Mouse (Mus musculus) heart, adult 11 months (tissue): Measurements from ENCODE around the gene Cd101.

ENCODE experiments used
- DNase-seq: peaks from one replicate; pipeline ENCODE4 v3.0.0; 2022

Gene Cd101

DNA sequence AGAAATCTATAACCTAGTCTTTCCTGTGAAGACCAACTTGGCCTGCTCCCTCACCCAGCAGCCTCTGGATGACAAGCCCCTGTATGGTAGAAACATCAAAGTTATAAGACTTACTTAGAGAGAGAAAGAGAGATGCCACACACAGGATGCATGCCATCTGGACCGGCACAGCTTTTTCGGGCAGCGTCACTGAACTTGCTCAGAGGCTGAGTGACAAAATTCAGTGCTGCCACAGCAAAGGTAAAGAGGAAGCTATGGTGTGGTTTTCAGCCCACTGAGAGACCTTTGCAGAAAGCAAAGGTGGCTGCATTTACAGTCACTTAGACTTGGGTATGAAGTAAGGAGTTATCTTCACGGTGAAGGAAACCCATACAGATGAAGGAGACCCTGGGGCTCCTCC, at the start of gene Cd101:
Cd101 (minus strand) TSS at position 218 of the 400 bp plus-strand sequence.
- DNase-seq, result no peak

GRCm38 (mm10) chr3:101078344-101078743, 49.0 kb upstream of the Cd101 start:
- peak; percentile 97 for DNase-seq

GRCm38 (mm10) chr3:101077710-101078100, 48.3 kb upstream of the Cd101 start:
- no peak for DNase-seq

DNA sequence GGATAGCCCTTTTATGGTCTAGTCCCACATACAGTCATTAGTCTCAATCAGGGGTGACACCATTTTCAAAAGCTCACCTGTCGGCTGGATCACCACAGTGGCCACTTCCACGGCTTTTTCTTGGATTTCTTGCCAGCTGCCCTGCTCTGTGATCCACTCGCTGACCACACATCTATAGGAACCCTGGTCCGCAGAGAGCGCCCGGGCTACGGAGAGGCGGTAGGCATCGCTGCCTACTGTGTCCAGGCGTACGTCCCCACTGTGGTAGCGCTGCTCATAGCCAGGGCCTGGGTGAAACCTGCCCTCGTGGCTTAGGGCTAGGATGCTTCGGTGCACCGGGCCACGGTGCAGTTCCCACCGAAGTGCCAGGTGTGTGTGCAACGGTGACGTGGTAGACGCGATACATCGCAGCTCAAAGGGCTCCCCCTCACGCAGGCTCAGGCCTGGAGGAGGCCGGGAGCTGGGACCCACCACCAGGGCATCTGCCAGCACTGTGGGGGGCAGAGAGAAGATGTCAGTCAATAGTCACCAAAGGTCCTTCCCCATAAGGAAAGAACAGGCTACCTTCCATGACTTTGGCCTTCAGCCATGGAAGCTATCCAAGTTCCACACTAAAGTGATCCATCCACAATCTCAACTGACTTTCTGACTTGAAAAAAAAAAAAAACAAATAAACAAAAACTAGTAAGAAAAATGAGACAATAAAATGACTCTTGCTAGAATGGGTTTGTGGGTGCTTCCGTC, 47.8 kb upstream of the Cd101 start:
- peak; percentile 92 for DNase-seq

- DNase-seq, result peak; percentile 90
Observed at GRCm38 (mm10) chr3:101075866-101076265, 46.5 kb upstream of the Cd101 start.

GRCm38 (mm10) chr3:101073384-101073783, 44.0 kb upstream of the Cd101 start:
- no peak for DNase-seq

- no peak for DNase-seq
Observed at GRCm38 (mm10) chr3:101072506-101073215, 43.3 kb upstream of the Cd101 start.

GRCm38 (mm10) chr3:101071576-101071975, 42.2 kb upstream of the Cd101 start:
- DNase-seq, result no peak

DNA sequence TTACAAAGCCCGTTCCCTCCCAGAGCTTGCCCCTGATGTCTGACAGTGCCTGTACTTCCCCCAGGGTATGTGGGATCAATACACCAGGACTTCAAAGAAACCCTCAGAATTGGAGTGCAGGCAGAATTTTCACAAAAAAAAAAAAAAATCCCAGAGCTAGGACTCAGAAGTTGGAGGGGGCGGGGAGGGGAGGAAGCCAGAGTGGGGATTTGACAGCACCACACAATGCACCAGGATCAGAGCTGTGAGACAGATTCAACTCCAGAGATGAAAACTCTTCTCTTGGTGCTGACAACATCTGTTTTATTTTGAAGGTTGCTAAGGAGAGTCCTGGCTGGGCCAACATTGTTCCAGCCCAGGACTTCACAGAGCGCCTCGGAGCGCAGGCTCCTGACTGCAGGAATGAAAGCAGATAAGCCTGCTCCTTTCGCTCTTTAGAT, 41.5 kb upstream of the Cd101 start:
- DNase-seq, result peak; percentile 97

- peak; percentile 98 for DNase-seq
Observed at GRCm38 (mm10) chr3:101070230-101070795, 41.0 kb upstream of the Cd101 start.

GRCm38 (mm10) chr3:101068701-101069100, 39.3 kb upstream of the Cd101 start:
- no peak for DNase-seq

DNA sequence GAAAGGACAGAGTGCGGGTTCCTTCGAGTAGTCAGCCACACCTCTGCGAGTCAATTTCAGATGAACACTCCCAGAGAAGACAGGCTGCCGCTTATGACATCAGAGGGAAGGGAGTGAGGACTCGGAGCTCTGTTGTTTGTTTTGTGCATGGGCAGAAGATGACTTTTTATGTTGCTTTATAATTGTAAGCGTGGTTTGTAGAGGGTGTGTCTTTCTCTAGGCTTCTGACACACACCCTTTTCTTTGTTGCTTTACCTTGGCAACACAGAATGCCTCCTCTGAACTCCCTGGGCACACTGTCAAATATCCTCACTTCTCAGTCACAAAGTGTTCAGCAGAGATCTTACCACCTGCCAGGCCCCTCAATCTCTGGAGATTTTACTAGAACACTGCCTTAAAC, 36.8 kb upstream of the Cd101 start:
- peak; percentile 87 for DNase-seq

- no peak for DNase-seq
Observed at GRCm38 (mm10) chr3:101061865-101062585, 32.7 kb upstream of the Cd101 start.

- DNase-seq, result no peak
Observed at GRCm38 (mm10) chr3:101059214-101059613, 29.9 kb upstream of the Cd101 start.

- DNase-seq, result no peak
Observed at GRCm38 (mm10) chr3:101058203-101058602, 28.8 kb upstream of the Cd101 start.

- DNase-seq, result no peak
Observed at GRCm38 (mm10) chr3:101055216-101055615, 25.9 kb upstream of the Cd101 start.

- DNase-seq, result no peak
Observed at GRCm38 (mm10) chr3:101051601-101052000, 22.2 kb upstream of the Cd101 start.

DNA sequence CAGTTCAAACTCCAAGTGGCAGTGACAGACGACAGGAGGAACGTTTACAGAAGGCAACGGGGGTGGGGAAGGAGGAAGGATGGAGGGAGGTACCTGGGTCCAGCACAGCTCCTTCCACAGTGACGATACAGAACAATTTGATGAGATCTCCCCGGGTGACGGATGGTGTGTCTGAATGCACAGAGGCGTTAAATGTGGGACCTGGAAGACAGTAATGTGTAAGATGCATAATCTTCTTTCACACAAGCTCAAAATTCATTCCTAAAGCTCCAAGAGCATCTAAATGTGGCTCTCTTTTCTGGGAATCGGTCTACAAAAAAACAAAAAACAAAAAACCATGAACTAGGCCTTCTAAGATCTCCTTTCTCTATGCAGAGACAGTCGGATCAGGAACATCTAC, 20.6 kb upstream of the Cd101 start:
- DNase-seq, result no peak

DNA sequence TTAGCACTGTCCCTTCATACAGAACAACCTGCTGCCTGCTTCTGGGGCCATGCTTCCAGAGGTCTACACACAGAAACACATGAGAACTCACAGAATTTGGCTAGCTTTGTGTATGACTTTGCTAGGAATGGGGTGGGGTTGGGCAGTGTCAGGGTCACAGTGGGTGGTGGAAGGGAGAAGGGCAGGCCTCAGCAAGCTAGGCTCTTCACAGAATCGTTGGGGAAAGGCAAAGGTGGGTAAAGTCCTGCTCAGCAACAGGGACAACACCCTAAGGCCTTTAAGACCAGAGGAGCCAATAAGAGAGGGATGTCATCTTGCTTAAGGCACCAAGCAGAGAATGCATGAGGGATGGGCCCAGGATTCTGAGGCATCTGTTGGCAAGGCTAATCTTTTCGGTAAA, 19.4 kb upstream of the Cd101 start:
- no peak for DNase-seq

GRCm38 (mm10) chr3:101047586-101048275, 18.4 kb upstream of the Cd101 start:
- DNase-seq, result peak; percentile 98

DNA sequence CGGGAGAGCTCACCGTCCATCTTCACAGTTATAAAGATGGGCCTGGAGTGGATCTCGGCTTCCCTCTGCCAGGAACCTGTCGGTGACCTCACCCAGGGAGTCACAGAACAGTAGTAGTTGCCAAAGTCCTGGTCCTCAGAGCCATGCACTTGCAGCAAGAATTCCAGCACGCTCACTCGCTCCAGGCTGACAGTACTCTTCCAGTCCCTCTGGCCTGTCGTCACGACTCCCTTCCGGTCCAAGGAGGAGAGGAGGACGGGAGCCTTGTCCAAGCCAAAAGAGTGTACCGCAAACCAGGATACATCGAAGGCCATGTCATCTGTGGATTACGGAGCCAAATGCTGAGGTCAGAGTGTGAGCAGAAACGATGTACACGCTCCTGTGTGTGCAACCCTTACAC, 16.1 kb upstream of the Cd101 start:
- DNase-seq, result peak; percentile 98

DNA sequence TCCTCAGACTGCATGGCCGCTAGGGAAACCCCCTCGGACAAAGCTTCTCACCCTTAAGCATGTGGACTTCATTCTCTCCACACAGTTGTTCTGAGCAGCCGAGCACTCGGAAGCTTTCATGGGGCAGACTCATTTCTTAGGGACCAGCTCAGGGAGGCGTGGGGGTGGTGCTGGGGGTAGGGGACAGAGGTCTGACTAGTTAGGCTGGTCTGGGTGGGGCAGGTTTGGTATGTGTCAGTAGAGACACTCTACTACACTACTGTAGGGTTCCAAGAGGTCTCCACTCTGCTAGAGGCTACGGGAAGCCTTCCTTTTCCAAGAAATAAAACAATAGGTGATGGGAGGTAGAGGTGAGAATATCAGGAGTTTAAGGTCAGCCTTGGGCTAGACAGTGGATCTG, 15.3 kb upstream of the Cd101 start:
- no peak for DNase-seq

- no peak for DNase-seq
Observed at GRCm38 (mm10) chr3:101041997-101042396, 12.6 kb upstream of the Cd101 start.
